Mouse (Mus musculus): Measurements from ENCODE around the gene Fancb. TPM values are rescaled to one million over a fixed set of nuclear protein-coding genes. Genes with fewer than 3 reads are reported as not detected.

The Fancb gene
- 0.89 and 0.95 TPM in 2 replicates for polyA plus RNA-seq (2021; fragmentation: Nextera tagmentation)
- long read RNA-seq, experiment 1, partial matches to known transcripts = 1 of 4 reads
- long read RNA-seq, experiment 1, other reads (novel, unspliced or antisense) = 0 of 4 reads
- long read RNA-seq, experiment 2, transcript Fancb-203 (9 exons, 2,953 nt) = major isoform, 11 of 12 reads
- long read RNA-seq, experiment 2, partial matches to known transcripts = 0 of 12 reads
- long read RNA-seq, experiment 2, other reads (novel, unspliced or antisense) = 1 of 12 reads

GRCm38 (mm10) chrX:164980193-164980775 is at the start of gene Fancb, which contains the start of gene Mospd2:
Gene Fancb, plus strand, starts transcription at chrX:164980592.
Gene Mospd2, minus strand, starts transcription at chrX:164980375.

GRCm38 (mm10) chrX:165004779-165005324 is 24.5 kb downstream of the Fancb start, which contains the start of gene Gm17604:
Gene Gm17604, minus strand, starts transcription at chrX:165004829.

Other genes with a start within 250 kb of the Fancb start
- gene Mospd2, start 217 bp upstream of the Fancb start, polyA plus RNA-seq (2021; fragmentation: Nextera tagmentation) = 4.0 and 4.5 TPM in 2 replicates
- gene Gm17604, start 24.2 kb downstream of the Fancb start, polyA plus RNA-seq (2021; fragmentation: Nextera tagmentation) = not detected in 2 replicates

All from layer of hippocampus, adult 6 months (tissue).